Mouse (Mus musculus) forebrain, embryonic 15.5 days (tissue): ENCODE data around the gene Jun. TPM values are rescaled to one million over a fixed set of nuclear protein-coding genes. Genes with fewer than 3 reads are reported as not detected.

ENCODE experiments used
- ATAC-seq: fragments of 200-750 bp; cut with Nextera tagmentation; replicated peaks from 2 replicates; pipeline ENCODE4 v1.8.0; 2017; ENCODE audit warnings: mild to moderate bottlenecking, moderate TSS enrichment, moderate library complexity
- H3K27ac ChIP-seq: fragments of 300-500 bp; sonication (generic); replicated peaks from 2 replicates; pipeline ENCODE4 v1.5.1; 2015; ENCODE audit warnings: mild to moderate bottlenecking, inconsistent platforms
- H3K27me3 ChIP-seq: fragments of 300-500 bp; sonication (generic); 2 replicates; pipeline ENCODE4 v1.6.1; 2015; ENCODE audit warnings: inconsistent platforms
- H3K36me3 ChIP-seq: fragments of 300-500 bp; sonication (generic); 2 replicates; pipeline ENCODE4 v1.6.1; 2015; ENCODE audit warnings: mild to moderate bottlenecking, inconsistent platforms
- H3K4me1 ChIP-seq: fragments of 300-500 bp; sonication (generic); 2 replicates; pipeline ENCODE4 v1.6.1; 2015; ENCODE audit warnings: inconsistent platforms
- H3K4me2 ChIP-seq: fragments of 300-500 bp; sonication (generic); replicated peaks from 2 replicates; pipeline ENCODE4 v1.6.1; 2015; ENCODE audit warnings: mild to moderate bottlenecking, inconsistent platforms
- H3K4me3 ChIP-seq: fragments of 300-500 bp; sonication (generic); 2 replicates; pipeline ENCODE4 v1.5.1; 2015; ENCODE audit warnings: mild to moderate bottlenecking, inconsistent platforms
- H3K9ac ChIP-seq: fragments of 300-500 bp; sonication (generic); replicated peaks from 2 replicates; pipeline ENCODE4 v1.6.1; 2015; ENCODE audit warnings: mild to moderate bottlenecking, inconsistent platforms
- H3K9me3 ChIP-seq: fragments of 300-500 bp; sonication (generic); 2 replicates; pipeline ENCODE4 v1.6.1; 2016; ENCODE audit warnings: inconsistent platforms
- WGBS: fragments of 180-500 bp; shearing (Covaris S2); methylation state at CpG from one replicate; pipeline ENCODE4 v1.1.7; 2015; ENCODE audit warnings: mixed read lengths; 5-methylcytosine and 5-hydroxymethylcytosine counted together
- polyA plus RNA-seq: library from polyadenylated mRNA; unstranded; fragments of >200 nt; fragmentation: Nextera tagmentation; extraction: Ambion mirVana; gene quantifications from 2 replicates; pipeline ENCODE4 v1.2.1, GENCODE M21; 2015

Gene Jun
- polyA plus RNA-seq, 1 experiment from 2014 or later = 80.2 TPM

DNA sequence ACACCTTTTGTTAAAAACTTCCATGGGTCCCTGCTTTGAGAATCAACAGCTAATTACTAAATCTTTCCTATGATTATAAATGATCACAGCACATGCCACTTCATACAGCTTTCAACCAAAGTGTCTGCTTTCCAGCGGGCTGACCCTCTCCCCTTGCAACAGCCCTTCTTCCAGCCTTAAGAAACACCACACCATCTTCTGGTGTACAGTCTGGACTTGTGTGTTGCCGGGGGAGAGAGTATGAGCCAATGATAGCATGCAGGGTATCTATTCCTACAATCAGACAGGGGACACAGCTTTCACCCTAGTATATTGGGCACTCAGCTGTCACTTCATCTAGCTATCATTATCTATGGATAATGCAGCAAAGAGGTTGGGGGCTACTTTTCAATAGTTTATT, 2.9 kb downstream of the Jun start:
- ATAC-seq = no peak
- no peaks in the 10 kb centered on the region for H3K27me3 ChIP-seq
- peak overlapping the region; percentile 97 for H3K4me2 ChIP-seq
- no peak overlapping the region; the same call in none of the 2 replicates for H3K9ac ChIP-seq
- peaks cover 29% of the 10 kb centered on the region for H3K4me1 ChIP-seq
- WGBS = 19% methylated on average over 2 of the region's 2 CpGs
- peak overlapping the region; percentile 89 for H3K4me3 ChIP-seq
- H3K36me3 ChIP-seq = no peaks in the 10 kb centered on the region
- H3K27ac ChIP-seq = no peak overlapping the region
- H3K9me3 ChIP-seq = no peaks in the 10 kb centered on the region

DNA sequence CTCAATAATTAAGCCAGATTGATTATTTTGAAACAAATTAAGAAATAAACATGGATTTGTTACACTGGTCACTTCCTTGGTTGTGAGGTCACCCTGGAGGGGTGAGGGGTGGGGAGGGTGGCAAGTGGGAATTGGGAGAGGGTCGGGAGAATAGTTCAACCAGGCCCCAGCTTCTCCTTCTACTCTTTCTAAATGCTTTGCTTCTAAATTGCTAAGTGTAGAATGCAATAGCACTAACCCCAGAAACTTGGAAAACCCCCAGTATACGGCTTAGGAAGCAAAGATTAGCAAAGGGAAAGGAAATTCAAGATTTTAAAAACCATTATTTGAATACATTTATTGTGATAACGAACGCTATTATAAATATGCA, 3.3 kb downstream of the Jun start:
- no peak for ATAC-seq
- H3K9me3 ChIP-seq = no peaks in the 10 kb centered on the region
- no peak overlapping the region for H3K9ac ChIP-seq
- no peaks in the 10 kb centered on the region for H3K27me3 ChIP-seq
- WGBS = 53% methylated on average over 4 of the region's 4 CpGs
- H3K4me3 ChIP-seq = peak overlapping the region; percentile 89
- H3K4me1 ChIP-seq = peaks cover 28% of the 10 kb centered on the region
- no peaks in the 10 kb centered on the region for H3K36me3 ChIP-seq
- H3K4me2 ChIP-seq = peak overlapping the region; percentile 97
- no peak overlapping the region for H3K27ac ChIP-seq

DNA sequence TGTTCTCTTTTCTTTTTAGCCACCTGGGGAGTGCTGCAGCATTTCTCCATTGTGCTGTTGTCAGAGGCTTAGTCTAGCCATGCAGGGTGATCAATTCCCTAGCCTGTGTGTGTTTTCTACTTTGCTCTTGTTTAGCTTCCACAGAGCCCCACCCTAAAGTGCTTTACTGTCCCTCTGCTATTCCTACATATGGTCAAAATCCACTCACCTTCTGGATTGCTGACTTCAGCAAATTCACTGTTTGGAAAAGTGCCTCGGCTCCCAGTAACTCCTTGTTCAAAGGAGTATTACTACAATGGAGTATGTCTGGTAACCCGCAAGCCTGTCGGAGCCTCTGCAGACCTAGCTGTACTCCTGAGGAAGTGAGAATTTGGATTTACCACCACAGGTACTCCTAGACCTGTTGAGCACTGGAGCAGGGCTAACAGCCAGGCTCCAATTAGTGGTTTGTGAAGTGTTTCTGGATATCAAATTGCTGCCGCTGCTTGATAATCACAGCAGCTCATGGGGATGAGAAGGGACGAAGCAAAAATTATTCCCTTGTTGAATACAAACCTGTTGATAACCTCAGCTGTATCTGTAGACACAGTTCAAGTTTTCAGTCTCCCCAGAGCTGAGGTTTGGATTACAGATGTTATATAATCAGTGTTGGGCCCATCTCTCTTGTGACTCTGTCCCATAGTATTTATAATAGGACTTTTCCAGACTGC, 3.8 kb downstream of the Jun start:
- no peak overlapping the region for H3K27ac ChIP-seq
- H3K36me3 ChIP-seq = no peaks in the 10 kb centered on the region
- H3K9me3 ChIP-seq = no peaks in the 10 kb centered on the region
- no peaks in the 10 kb centered on the region for H3K27me3 ChIP-seq
- H3K4me3 ChIP-seq = peak overlapping the region; percentile 89
- H3K4me2 ChIP-seq = peak overlapping the region; percentile 97
- H3K9ac ChIP-seq = no peak overlapping the region
- 17% methylated on average over 5 of the region's 5 CpGs for WGBS
- ATAC-seq = no peak
- H3K4me1 ChIP-seq = peaks cover 23% of the 10 kb centered on the region

DNA sequence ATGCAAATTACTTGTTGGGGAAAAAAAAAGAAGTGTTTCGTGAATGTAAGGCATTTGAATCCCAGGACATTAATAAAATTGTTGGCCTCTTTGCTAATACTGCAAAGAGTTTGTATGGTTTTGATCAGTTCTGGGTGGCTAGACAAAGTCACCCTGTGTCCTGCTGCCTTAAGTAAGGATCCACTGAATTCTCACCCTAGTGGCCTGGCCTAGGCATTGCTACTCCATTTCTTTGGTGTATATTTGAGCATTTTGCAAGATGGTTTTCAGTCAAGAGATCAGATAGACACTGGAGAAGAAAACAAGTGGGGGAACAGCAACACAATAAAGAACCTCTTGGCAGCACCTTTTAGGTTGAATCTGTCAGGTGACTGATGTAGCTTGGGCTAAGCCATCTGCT, 6.9 kb downstream of the Jun start:
- Histone ChIP-seq H3K4me1 (peaks cover 21% of the 10 kb centered on the region), H3K4me2 (no peak overlapping the region), H3K4me3 (no peak overlapping the region), H3K9ac (no peak overlapping the region), H3K27ac (no peak overlapping the region), H3K9me3 (no peaks in the 10 kb centered on the region), H3K27me3 (no peaks in the 10 kb centered on the region), H3K36me3 (no peaks in the 10 kb centered on the region)
- no peak for ATAC-seq
- WGBS = 90% methylated on average over 1 of the region's 1 CpGs

DNA sequence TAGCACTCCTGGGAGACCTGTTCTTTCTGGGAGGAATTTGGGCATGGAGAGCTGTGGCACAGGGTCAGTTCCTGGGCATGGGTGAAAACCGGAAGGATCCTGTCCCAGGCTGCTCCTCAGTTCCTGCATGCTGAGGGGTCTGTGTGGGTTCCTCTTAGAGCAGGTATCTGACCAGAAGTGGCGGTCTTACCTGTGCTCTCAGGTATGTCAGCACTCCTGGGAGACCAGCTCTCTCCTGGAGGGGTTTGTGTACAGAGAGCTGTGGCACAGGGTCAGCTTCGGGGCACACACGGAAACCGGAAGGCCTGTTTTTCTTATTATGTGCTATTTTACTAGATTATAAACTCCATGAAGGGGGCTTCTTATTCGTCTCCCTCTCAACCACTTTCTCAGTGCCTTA, 7.3 kb downstream of the Jun start:
- no peak for ATAC-seq
- WGBS = 91% methylated on average over 6 of the region's 6 CpGs
- no peaks in the 10 kb centered on the region for H3K9me3 ChIP-seq

DNA sequence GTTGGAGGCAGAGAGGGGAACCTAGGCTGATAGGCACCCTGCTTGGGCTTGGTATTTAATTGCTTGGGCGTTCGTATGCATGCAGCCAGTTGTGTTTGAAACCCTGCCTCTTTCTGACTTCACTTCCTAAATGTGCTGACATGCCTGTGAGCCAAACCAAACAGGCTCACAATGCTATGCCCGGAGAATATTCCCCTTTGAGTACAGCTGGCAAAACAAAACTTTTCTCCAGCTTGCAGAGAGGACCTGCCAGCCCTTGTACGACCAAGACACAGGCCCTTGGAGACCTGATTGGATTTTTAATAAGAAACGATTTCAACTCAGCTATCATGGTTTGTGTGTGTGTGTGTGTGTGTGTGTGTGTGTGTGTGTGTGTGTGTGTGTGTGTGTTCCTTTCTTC, 14.0 kb downstream of the Jun start:
- ATAC-seq = no peak
- 5% methylated on average over 5 of the region's 5 CpGs for WGBS

More for the DNA sequence above, 7.3 kb downstream of the Jun start:
- H3K27ac ChIP-seq = no peak overlapping the region
- peaks cover 17% of the 10 kb centered on the region for H3K4me1 ChIP-seq
- H3K9ac ChIP-seq = no peak overlapping the region
- no peaks in the 10 kb centered on the region for H3K36me3 ChIP-seq
- H3K27me3 ChIP-seq = no peaks in the 10 kb centered on the region
- no peak overlapping the region for H3K4me2 ChIP-seq
- no peak overlapping the region for H3K4me3 ChIP-seq

DNA sequence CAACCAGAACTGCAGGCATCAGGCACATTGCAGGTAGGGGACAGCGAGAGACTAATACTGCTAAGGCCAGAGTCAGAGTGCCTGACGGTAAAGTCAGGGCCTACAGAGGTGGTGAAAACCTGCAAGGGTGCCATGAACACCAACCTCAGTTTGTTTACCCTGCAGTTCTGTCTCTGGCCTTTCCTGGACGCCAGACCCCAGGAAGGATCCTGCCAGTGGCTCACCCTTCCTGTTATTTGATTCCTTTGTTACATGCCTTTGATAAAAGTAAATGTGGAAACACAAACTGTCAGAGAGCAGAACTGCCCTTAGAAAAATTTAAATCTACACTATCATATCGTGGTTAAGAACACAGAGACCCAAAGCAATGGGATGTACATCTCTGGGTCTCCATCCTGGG, 20.9 kb downstream of the Jun start:
- H3K4me3 ChIP-seq = no peak overlapping the region
- no peaks in the 10 kb centered on the region for H3K9me3 ChIP-seq
- WGBS = 72% methylated on average over 4 of the region's 4 CpGs
- no peaks in the 10 kb centered on the region for H3K36me3 ChIP-seq
- no peak overlapping the region for H3K9ac ChIP-seq
- ATAC-seq = no peak
- H3K27ac ChIP-seq = no peak overlapping the region
- H3K4me2 ChIP-seq = no peak overlapping the region
- H3K4me1 ChIP-seq = peaks cover 2% of the 10 kb centered on the region
- 0 out of 2 replicates have a peak, but pooled peaks cover 2% of the 10 kb centered on the region for H3K27me3 ChIP-seq

More for the DNA sequence above, 14.0 kb downstream of the Jun start:
- Histone ChIP-seq H3K27ac (no peak overlapping the region), H3K4me1 (peaks cover 4% of the 10 kb centered on the region), H3K36me3 (no peaks in the 10 kb centered on the region), H3K9ac (no peak overlapping the region), H3K9me3 (no peaks in the 10 kb centered on the region), H3K27me3 (0 out of 2 replicates have a peak, but pooled peaks cover 2% of the 10 kb centered on the region), H3K4me3 (no peak overlapping the region), H3K4me2 (no peak overlapping the region)

DNA sequence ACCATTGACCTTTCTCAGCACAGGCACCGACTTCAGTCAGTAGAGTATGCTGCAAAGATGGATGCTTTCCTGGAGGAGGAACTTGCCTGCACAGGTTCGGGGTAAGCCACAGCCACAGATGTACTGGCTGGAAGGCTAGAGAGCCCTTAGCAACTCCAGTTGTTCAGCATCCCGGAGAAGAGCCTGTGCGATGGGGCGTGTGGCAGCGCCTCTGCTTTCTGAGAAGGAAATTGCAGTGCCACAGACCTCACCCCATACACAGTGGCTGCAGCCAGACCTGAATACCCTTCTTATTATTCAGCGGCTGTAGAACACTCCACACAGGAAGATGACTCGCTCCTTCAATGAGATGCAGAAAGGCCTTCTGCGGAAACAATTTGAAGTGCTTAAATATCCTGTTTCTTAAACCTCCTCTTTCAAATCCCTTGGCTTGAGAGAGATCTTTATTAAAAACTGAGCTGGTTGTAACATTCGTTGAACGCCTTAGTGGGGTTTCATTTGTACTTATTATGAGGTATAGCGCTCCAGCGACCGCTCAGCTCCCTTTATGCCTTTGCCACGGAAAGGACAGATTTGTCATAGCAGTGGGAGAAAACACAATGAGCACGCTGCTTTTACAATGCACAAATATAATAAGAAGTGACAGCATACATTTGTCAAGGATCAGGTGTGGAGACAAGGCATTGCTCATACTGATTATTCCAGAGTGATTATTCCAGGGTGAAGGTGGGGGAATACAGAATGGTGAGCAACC, 26.0 kb downstream of the Jun start:
- 0 out of 2 replicates have a peak, but pooled peaks have one; percentile 63 for ATAC-seq
- Histone ChIP-seq H3K27ac (no peak overlapping the region), H3K27me3 (no peaks in the 10 kb centered on the region), H3K9me3 (no peaks in the 10 kb centered on the region), H3K4me1 (peaks cover 8% of the 10 kb centered on the region), H3K9ac (no peak overlapping the region), H3K4me3 (no peak overlapping the region), H3K4me2 (no peak overlapping the region), H3K36me3 (no peaks in the 10 kb centered on the region)
- WGBS = 49% methylated on average over 16 of the region's 16 CpGs

DNA sequence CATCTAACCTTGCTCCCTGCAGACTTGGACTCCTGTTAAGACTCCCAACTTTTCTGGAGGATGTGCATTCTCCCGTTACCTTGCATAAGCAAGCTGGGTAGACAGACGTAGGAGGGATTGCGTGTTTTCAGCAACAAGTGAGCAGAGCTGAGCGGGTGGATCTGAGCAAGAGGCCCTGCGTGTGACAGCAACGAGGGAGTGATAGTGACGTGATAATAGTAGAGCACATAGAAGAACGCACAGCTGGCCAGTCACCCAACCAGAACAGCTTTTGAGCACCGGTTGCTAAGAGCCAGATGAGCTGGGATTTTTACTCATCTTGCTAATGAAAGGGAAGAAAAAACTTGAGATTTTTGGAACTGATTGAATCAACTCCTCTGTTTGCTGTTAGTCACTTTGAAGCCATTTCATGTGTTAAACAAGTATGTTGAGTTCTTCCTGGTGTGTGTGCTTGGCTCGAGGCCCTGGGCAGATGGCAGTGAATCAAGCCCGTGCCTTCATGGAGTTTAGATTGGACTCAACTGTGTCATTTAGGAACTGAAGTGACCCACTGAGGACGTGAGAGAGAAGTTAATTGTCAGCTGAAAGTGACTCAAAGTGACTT, 28.6 kb downstream of the Jun start:
- ATAC-seq = no peak
- H3K36me3 ChIP-seq = no peaks in the 10 kb centered on the region
- H3K4me1 ChIP-seq = peaks cover 8% of the 10 kb centered on the region
- no peak overlapping the region for H3K27ac ChIP-seq
- no peak overlapping the region for H3K9ac ChIP-seq
- no peak overlapping the region for H3K4me2 ChIP-seq
- no peak overlapping the region for H3K4me3 ChIP-seq
- no peaks in the 10 kb centered on the region for H3K27me3 ChIP-seq
- no peaks in the 10 kb centered on the region for H3K9me3 ChIP-seq
- WGBS = 70% methylated on average over 12 of the region's 12 CpGs

DNA sequence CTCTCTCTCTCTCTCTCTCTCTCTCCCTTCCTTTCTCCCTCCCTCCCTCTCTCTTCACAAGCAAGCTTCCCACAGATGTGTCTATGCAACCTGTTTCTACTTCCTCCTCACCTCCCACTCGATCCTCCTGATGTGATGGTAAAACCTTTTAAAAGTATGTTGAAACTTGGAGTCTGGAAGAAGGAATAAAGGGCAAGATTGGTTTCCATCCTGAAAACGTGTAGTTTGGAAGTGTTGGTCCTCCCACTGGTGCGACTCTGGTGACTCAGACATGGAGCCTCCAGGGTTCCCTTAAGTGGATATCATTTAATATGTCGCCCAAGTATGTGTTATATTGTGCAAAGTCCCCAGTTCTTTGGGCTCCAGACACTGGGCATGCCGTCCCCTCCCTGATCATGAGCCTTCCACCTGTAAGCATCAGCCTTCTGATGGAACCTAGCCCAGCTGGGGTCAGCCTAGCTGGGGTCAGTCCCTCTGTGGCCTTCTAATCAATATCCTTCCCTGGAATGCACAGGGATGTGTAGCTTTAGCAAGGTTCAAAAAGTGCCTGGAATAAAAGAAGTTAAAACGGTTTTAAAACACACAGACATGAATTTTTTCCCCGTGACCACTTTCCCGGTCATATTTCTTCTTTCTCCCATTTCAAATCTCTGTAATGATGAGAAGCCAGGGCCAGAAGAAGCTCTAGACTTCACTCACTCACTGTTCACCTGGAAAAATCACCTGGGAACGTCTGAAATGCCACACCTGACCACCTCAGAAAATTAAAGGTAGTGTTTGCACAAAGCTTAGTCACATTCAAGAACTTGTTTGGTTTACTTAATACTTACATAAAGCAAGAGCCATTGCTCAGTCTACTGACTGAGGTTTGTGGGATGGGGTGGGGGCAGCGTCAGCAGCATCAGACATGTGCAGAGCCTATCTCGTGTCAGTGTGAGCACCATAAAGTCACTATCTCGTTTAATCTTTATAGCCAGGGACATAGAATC, 30.1 kb downstream of the Jun start:
- Histone ChIP-seq H3K9ac (no peak overlapping the region), H3K36me3 (no peaks in the 10 kb centered on the region), H3K4me3 (no peak overlapping the region), H3K27me3 (no peaks in the 10 kb centered on the region), H3K27ac (no peak overlapping the region), H3K4me2 (no peak overlapping the region), H3K4me1 (peaks cover 8% of the 10 kb centered on the region), H3K9me3 (no peaks in the 10 kb centered on the region)
- no peak for ATAC-seq
- 88% methylated on average over 12 of the region's 12 CpGs for WGBS

DNA sequence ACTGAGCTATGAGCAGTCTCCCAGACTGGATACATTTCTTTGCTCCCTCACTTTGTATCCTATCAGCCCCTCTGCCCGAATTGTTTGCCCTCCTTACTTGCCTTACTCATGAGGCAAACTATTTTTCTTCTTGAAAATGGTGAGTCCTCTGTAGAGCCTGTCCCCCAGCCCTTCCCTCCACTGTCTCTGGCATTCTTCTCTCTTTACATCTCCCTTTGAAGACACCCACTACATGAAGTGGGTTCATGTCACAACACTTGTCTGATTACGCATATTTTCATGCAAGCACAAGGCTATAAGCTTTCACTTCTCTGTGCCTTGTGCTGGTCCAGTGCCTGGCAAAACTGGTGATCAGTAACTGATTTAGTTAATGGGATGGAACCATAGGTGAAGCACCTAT, 31.8 kb downstream of the Jun start:
- no peak for ATAC-seq
- H3K36me3 ChIP-seq = no peaks in the 10 kb centered on the region
- H3K9ac ChIP-seq = no peak overlapping the region
- no peaks in the 10 kb centered on the region for H3K9me3 ChIP-seq
- no peaks in the 10 kb centered on the region for H3K27me3 ChIP-seq
- H3K4me1 ChIP-seq = no peaks in the 10 kb centered on the region
- no peak overlapping the region for H3K4me2 ChIP-seq
- WGBS = 87% methylated on average over 2 of the region's 2 CpGs
- no peak overlapping the region for H3K27ac ChIP-seq
- H3K4me3 ChIP-seq = no peak overlapping the region
